Mouse (Mus musculus): Measurements from ENCODE around the gene Snx18.

Gene Snx18

GRCm38 (mm10) chr13:113595987-113596386 is 22.4 kb downstream of the Snx18 start:
- DNase-seq: no peak

- no peak for DNase-seq
Measured at GRCm38 (mm10) chr13:113595219-113595618, 23.1 kb downstream of the Snx18 start.

GRCm38 (mm10) chr13:113594361-113594760 is 24.0 kb downstream of the Snx18 start:
- DNase-seq: no peak

- no peak for DNase-seq
Measured at GRCm38 (mm10) chr13:113593711-113594110, 24.7 kb downstream of the Snx18 start.

GRCm38 (mm10) chr13:113592703-113593200 is 25.6 kb downstream of the Snx18 start:
- no peak for DNase-seq

- DNase-seq: no peak
Measured at GRCm38 (mm10) chr13:113591336-113591735, 27.0 kb downstream of the Snx18 start.

GRCm38 (mm10) chr13:113590216-113590615 is 28.1 kb downstream of the Snx18 start:
- no peak for DNase-seq

- peak; percentile 64 for DNase-seq
Measured at GRCm38 (mm10) chr13:113589499-113589898, 28.9 kb downstream of the Snx18 start.

- no peak for DNase-seq
Measured at GRCm38 (mm10) chr13:113587200-113587936, 31.0 kb downstream of the Snx18 start.

- no peak for DNase-seq
Measured at GRCm38 (mm10) chr13:113585606-113586005, 32.8 kb downstream of the Snx18 start.

- no peak for DNase-seq
Measured at GRCm38 (mm10) chr13:113584431-113584830, 33.9 kb downstream of the Snx18 start.

- DNase-seq: peak; percentile 67
Measured at GRCm38 (mm10) chr13:113583563-113583962, 34.8 kb downstream of the Snx18 start.

- DNase-seq: no peak
Measured at GRCm38 (mm10) chr13:113582024-113582423, 36.3 kb downstream of the Snx18 start.

- DNase-seq: no peak
Measured at GRCm38 (mm10) chr13:113581436-113581835, 36.9 kb downstream of the Snx18 start.

GRCm38 (mm10) chr13:113580400-113580790 is 38.0 kb downstream of the Snx18 start:
- DNase-seq: no peak

- peak; percentile 56 for DNase-seq
Measured at GRCm38 (mm10) chr13:113579788-113580399, 38.5 kb downstream of the Snx18 start.

- DNase-seq: no peak
Measured at GRCm38 (mm10) chr13:113574232-113574631, 44.1 kb downstream of the Snx18 start.

- no peak for DNase-seq
Measured at GRCm38 (mm10) chr13:113573377-113573776, 45.0 kb downstream of the Snx18 start.

GRCm38 (mm10) chr13:113572046-113572686 is 46.2 kb downstream of the Snx18 start:
- no peak for DNase-seq

- no peak for DNase-seq
Measured at GRCm38 (mm10) chr13:113569526-113569925, 48.8 kb downstream of the Snx18 start.

GRCm38 (mm10) chr13:113566951-113567350 is 51.4 kb downstream of the Snx18 start:
- no peak for DNase-seq

- no peak for DNase-seq
Measured at GRCm38 (mm10) chr13:113566411-113566810, 52.0 kb downstream of the Snx18 start.

- no peak for DNase-seq
Measured at GRCm38 (mm10) chr13:113559646-113560045, 58.7 kb downstream of the Snx18 start.

- no peak for DNase-seq
Measured at GRCm38 (mm10) chr13:113556538-113556937, 61.8 kb downstream of the Snx18 start.
